ENCODE assay signal across 19 mouse cellular contexts in the genomic region with DNA sequence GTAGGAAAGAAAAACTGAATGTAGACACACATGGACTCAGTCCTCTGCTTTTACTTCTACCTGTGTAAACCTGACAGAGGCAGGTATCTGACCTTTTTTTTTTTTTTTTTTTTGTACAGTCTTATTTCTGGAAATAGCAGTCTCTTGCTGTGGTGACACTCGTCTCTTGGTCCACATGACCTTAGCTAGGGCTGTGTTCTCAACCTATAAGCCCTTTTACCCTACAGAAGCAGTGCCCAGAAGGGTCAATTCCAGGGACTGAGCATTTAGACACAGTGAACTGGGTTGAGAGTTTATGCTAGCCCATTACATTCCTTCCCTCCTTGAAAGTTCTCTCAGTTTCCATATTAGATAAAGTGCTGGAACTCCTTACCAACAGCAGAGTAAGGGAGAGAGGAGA. TPM values are rescaled to one million over a fixed set of nuclear protein-coding genes. Genes with fewer than 3 reads are reported as not detected.
DNase-seq lines count a peak whose midpoint lies in the region; ATAC-seq and TF ChIP-seq lines count a peak whose summit lies in the region.
"Had no signal": no experiment of that assay in that cellular context is flagged by ENCODE, and none has a peak within 500 bp of the region (broad histone marks: within the 10 kb centered on the region; RNA-seq: fewer than 3 reads in every experiment).

No protein-coding gene starts in this region.

- TF ChIP-seq POLR2A in kidney, adult 2 months (IDR thresholded peaks at IDR 0.05; ENCODE audit: low read depth, low read length): no peak

- no peaks in the 10 kb centered on the region for H3K27me3 ChIP-seq in kidney, adult 2 months (replicated peaks; ENCODE audit: control insufficient read depth, insufficient read depth, low read length)
- H3K27me3 ChIP-seq in kidney, embryonic 14.5 days (ENCODE audit: control insufficient read depth, insufficient read depth, low read length): no peaks in the 10 kb centered on the region
- no peaks in the 10 kb centered on the region for H3K27me3 ChIP-seq in liver, embryonic 11.5 days (replicated peaks; ENCODE audit: control insufficient read depth, insufficient read depth, low read length)
- H3K27me3 ChIP-seq in liver, embryonic 14.5 days (ENCODE audit: control insufficient read depth, insufficient read depth, low read length): no peaks in the 10 kb centered on the region
- no peaks in the 10 kb centered on the region for H3K27me3 ChIP-seq in stomach, embryonic 16.5 days (ENCODE audit: control insufficient read depth, insufficient read depth, low read length)
- H3K27me3 ChIP-seq: heart, embryonic 13.5 days; limb, embryonic 12.5 days; midbrain, embryonic 13.5 days had no signal

- no peak overlapping the region for H3K4me3 ChIP-seq in kidney, adult 2 months (ENCODE audit: insufficient read depth, low read depth, low read length)
- no peak overlapping the region for H3K4me3 ChIP-seq in kidney, embryonic 14.5 days (ENCODE audit: low read length)
- H3K4me3 ChIP-seq in liver, embryonic 11.5 days (ENCODE audit: low read depth, low read length): no peak overlapping the region
- H3K4me3 ChIP-seq in liver, embryonic 14.5 days (ENCODE audit: insufficient read depth in 1 of 2, low read depth in 2 of 2, low read length in 2 of 2): no peak overlapping the region
- no peak overlapping the region for H3K4me3 ChIP-seq in stomach, embryonic 16.5 days (replicated peaks; ENCODE audit: low read length)
- no peak overlapping the region for H3K4me3 ChIP-seq in layer of hippocampus, adult 2 months
- H3K4me3 ChIP-seq: erythroblast, embryonic 14.5 days; heart, adult 2 months; heart, embryonic 13.5 days; limb, embryonic 12.5 days; midbrain, embryonic 13.5 days had no signal

- no peaks in the 10 kb centered on the region for H3K9me3 ChIP-seq in kidney, embryonic 14.5 days (ENCODE audit: control insufficient read depth, low read length)
- no peaks in the 10 kb centered on the region for H3K9me3 ChIP-seq in liver, embryonic 11.5 days (ENCODE audit: control insufficient read depth, low read length)
- no peaks in the 10 kb centered on the region for H3K9me3 ChIP-seq in liver, embryonic 14.5 days (ENCODE audit: control insufficient read depth, low read length)
- no peaks in the 10 kb centered on the region for H3K9me3 ChIP-seq in stomach, embryonic 16.5 days (replicated peaks; ENCODE audit: control insufficient read depth, low read length)
- H3K9me3 ChIP-seq: heart, embryonic 13.5 days; limb, embryonic 12.5 days; midbrain, embryonic 13.5 days had no signal

- no peaks in the 10 kb centered on the region for H3K36me3 ChIP-seq in kidney, adult 2 months (ENCODE audit: control insufficient read depth, insufficient read depth, low read length)
- H3K36me3 ChIP-seq in kidney, embryonic 14.5 days (ENCODE audit: control insufficient read depth, insufficient read depth, low read length): no peaks in the 10 kb centered on the region
- no peaks in the 10 kb centered on the region for H3K36me3 ChIP-seq in liver, embryonic 11.5 days (ENCODE audit: control insufficient read depth, insufficient read depth, low read length)
- H3K36me3 ChIP-seq in liver, embryonic 14.5 days (replicated peaks; ENCODE audit: control insufficient read depth, insufficient read depth, low read depth): no peaks in the 10 kb centered on the region
- no peaks in the 10 kb centered on the region for H3K36me3 ChIP-seq in stomach, embryonic 16.5 days (ENCODE audit: control insufficient read depth, insufficient read depth, low read length)
- H3K36me3 ChIP-seq: heart, embryonic 13.5 days; limb, embryonic 12.5 days; midbrain, embryonic 13.5 days had no signal

- H3K4me2 ChIP-seq in kidney, embryonic 14.5 days (replicated peaks; ENCODE audit: low read depth, low read length): no peak overlapping the region
- no peak overlapping the region for H3K4me2 ChIP-seq in liver, embryonic 11.5 days
- no peak overlapping the region; the same call in 1 of the 2 replicates for H3K4me2 ChIP-seq in liver, embryonic 14.5 days (ENCODE audit: low read depth)
- no peak overlapping the region for H3K4me2 ChIP-seq in stomach, embryonic 16.5 days (ENCODE audit: low read depth, low read length)
- H3K4me2 ChIP-seq: heart, embryonic 13.5 days; hindbrain, embryonic 14.5 days; midbrain, embryonic 13.5 days had no signal

- peaks cover 17% of the 10 kb centered on the region; the same call in 1 of the 2 replicates for H3K4me1 ChIP-seq in kidney, adult 2 months (ENCODE audit: control insufficient read depth, insufficient read depth, low read length)
- H3K4me1 ChIP-seq in kidney, embryonic 14.5 days (ENCODE audit: control insufficient read depth, insufficient read depth, low read length): peaks cover 8% of the 10 kb centered on the region; the same call in 1 of the 2 replicates
- no peaks in the 10 kb centered on the region for H3K4me1 ChIP-seq in liver, embryonic 11.5 days (replicated peaks; ENCODE audit: control insufficient read depth, insufficient read depth, low read length)
- H3K4me1 ChIP-seq in liver, embryonic 14.5 days (replicated peaks; ENCODE audit: control insufficient read depth in 2 of 2, insufficient read depth in 2 of 2, low read length in 1 of 2): peaks cover 0 to 17% of the 10 kb centered on the region in 2 experiments; a peak in 2 of 4 replicates
- no peaks in the 10 kb centered on the region for H3K4me1 ChIP-seq in stomach, embryonic 16.5 days (ENCODE audit: control insufficient read depth, insufficient read depth, low read length)
- H3K4me1 ChIP-seq: midbrain, embryonic 13.5 days had no signal

- peak overlapping the region; percentile 77 for H3K27ac ChIP-seq in kidney, adult 2 months (ENCODE audit: insufficient read depth, low read depth, low read length)
- no peak overlapping the region for H3K27ac ChIP-seq in kidney, embryonic 14.5 days (ENCODE audit: low read depth, low read length)
- peak overlapping the region; percentile 16 for H3K27ac ChIP-seq in liver, embryonic 11.5 days (ENCODE audit: low read depth, low read length)
- H3K27ac ChIP-seq in liver, embryonic 14.5 days: peak overlapping the region; percentile 33; the same call in 1 of the 2 replicates
- peak overlapping the region; percentile 8; the same call in 1 of the 2 replicates for H3K27ac ChIP-seq in stomach, embryonic 16.5 days (ENCODE audit: low read length)
- no peak overlapping the region for H3K27ac ChIP-seq in layer of hippocampus, adult 2 months
- H3K27ac ChIP-seq: hindbrain, embryonic 14.5 days; macrophage; midbrain, embryonic 13.5 days had no signal

- H3K9ac ChIP-seq in kidney, embryonic 14.5 days (ENCODE audit: low read depth, low read length): no peak overlapping the region
- no peak overlapping the region for H3K9ac ChIP-seq in liver, embryonic 11.5 days (ENCODE audit: low read depth, low read length)
- no peak overlapping the region; the same call in 1 of the 2 replicates for H3K9ac ChIP-seq in liver, embryonic 14.5 days (replicated peaks)
- no peak overlapping the region for H3K9ac ChIP-seq in stomach, embryonic 16.5 days (ENCODE audit: low read length)
- H3K9ac ChIP-seq: heart, embryonic 13.5 days; hindbrain, embryonic 14.5 days; limb, embryonic 12.5 days; midbrain, embryonic 13.5 days had no signal

- no peak for DNase-seq in kidney, adult 2 months
- DNase-seq in liver, embryonic 11.5 days (ENCODE audit: low spot score): no peak
- DNase-seq in liver, embryonic 14.5 days (ENCODE audit: low read depth in 3 of 3, low spot score in 3 of 3): no peak
- DNase-seq in layer of hippocampus, adult 2 months (ENCODE audit: low spot score in 2 of 2): no peak
- no peak for DNase-seq in kidney, postnatal 14 days
- DNase-seq: adrenal gland, postnatal 25 days; B cell, adult 2 months; right cerebral cortex, postnatal 14 days; thymus, adult 2 months; thymus, postnatal 36 days had no signal

- no peak for TF ChIP-seq CTCF in kidney, adult 2 months (conservative IDR thresholded peaks at IDR 0.05; ENCODE audit: insufficient read depth, insufficient read length, low read depth, low read length)
- TF ChIP-seq CTCF in liver, embryonic 14.5 days (IDR thresholded peaks at IDR 0.05; ENCODE audit: low read depth): no peak
- no peak for TF ChIP-seq CTCF in layer of hippocampus, adult 2 months (conservative IDR thresholded peaks at IDR 0.05)

- WGBS in kidney, adult 2 months: 52% methylated on average over 1 of the region's 1 CpGs
- 58% methylated on average over 1 of the region's 1 CpGs for WGBS in kidney, embryonic 14.5 days
- WGBS in liver, embryonic 11.5 days: 55% methylated on average over 1 of the region's 1 CpGs
- WGBS in liver, embryonic 14.5 days (ENCODE audit: insufficient replicate concordance): 24% methylated on average over 1 of the region's 1 CpGs
- 56% methylated on average over 1 of the region's 1 CpGs for WGBS in stomach, embryonic 16.5 days

- TF ChIP-seq EP300 in liver, embryonic 14.5 days (IDR thresholded peaks at IDR 0.05; ENCODE audit: low read depth): no peak

- ATAC-seq in kidney, embryonic 14.5 days (ENCODE audit: low FRiP score, low TSS enrichment): no peak
- peak; percentile 41; the same call in 1 of the 2 replicates for ATAC-seq in liver, embryonic 11.5 days (replicated peaks; ENCODE audit: low FRiP score)
- ATAC-seq in liver, embryonic 14.5 days (ENCODE audit: insufficient read depth): peak; percentile 50
- ATAC-seq in stomach, embryonic 16.5 days (ENCODE audit: insufficient read depth, low FRiP score): no peak
- ATAC-seq: midbrain, embryonic 13.5 days had no signal

RNA-seq across cellular contexts. Expression of a gene that starts 47.6 kb away (rescaled TPM):
- 88.7 and 115 TPM in 2 replicates for polyA plus RNA-seq in kidney, adult 2 months (2012; rRNA removed)
- polyA plus RNA-seq in kidney, embryonic 14.5 days (2014; fragmentation: Nextera tagmentation; extraction: Ambion mirVana): 466 and 570 TPM in 2 replicates
- 457 and 496 TPM in 2 replicates for polyA plus RNA-seq in liver, embryonic 11.5 days (2014; fragmentation: Nextera tagmentation; extraction: Ambion mirVana)
- 94.7 and 146 TPM in 2 replicates for polyA plus RNA-seq in liver, embryonic 14.5 days (2012; rRNA removed)
- polyA plus RNA-seq in liver, embryonic 14.5 days (2014; fragmentation: Nextera tagmentation; extraction: Ambion mirVana): 281 and 289 TPM in 2 replicates
- 336 and 342 TPM in 2 replicates for polyA plus RNA-seq in stomach, embryonic 16.5 days (2015; fragmentation: Nextera tagmentation; extraction: Ambion mirVana)
- total RNA-seq in layer of hippocampus, adult 2 months (2021): 100 to 1,000 TPM; 110 to 117 TPM

Comparison
In these comparisons a context has a peak if more than half of its experiments do, and no peak if none do; other contexts are left out.
1. H3K27ac ChIP-seq: peak in kidney, adult 2 months (single experiment), liver, embryonic 11.5 days (single experiment), liver, embryonic 14.5 days (single experiment) and stomach, embryonic 16.5 days (single experiment); none in kidney, embryonic 14.5 days (single experiment) and layer of hippocampus, adult 2 months (single experiment).
2. ATAC-seq: peak in liver, embryonic 11.5 days (single experiment) and liver, embryonic 14.5 days (single experiment); none in kidney, embryonic 14.5 days (single experiment) and stomach, embryonic 16.5 days (single experiment).